Mouse (Mus musculus) embryonic facial prominence, embryonic 11.5 days (tissue): ENCODE data around the gene Magohb. TPM values are rescaled to one million over a fixed set of nuclear protein-coding genes. Genes with fewer than 3 reads are reported as not detected.

Experiments
- ATAC-seq: fragments of 200-750 bp; cut with Nextera tagmentation; replicated peaks from 2 replicates; pipeline ENCODE4 v1.8.0; 2017; ENCODE audit warnings: low read depth; ENCODE audit not compliant: insufficient number of reproducible peaks, low FRiP score, low TSS enrichment
- DNase-seq: peaks from one replicate; pipeline ENCODE4 v3.0.0-alpha.2; 2015; ENCODE audit warnings: low spot score
- H3K27ac ChIP-seq: fragments of 300-500 bp; sonication (generic); replicated peaks from 2 replicates; pipeline ENCODE4 v1.5.1; 2014; ENCODE audit warnings: mild to moderate bottlenecking, low read depth, low read length, control low read depth
- H3K27me3 ChIP-seq: fragments of 300-500 bp; sonication (generic); 2 replicates; pipeline ENCODE4 v1.6.1; 2014; ENCODE audit warnings: mild to moderate bottlenecking, low read length, moderate library complexity, mixed read lengths; ENCODE audit not compliant: control insufficient read depth, insufficient read depth
- H3K36me3 ChIP-seq: fragments of 300-500 bp; sonication (generic); replicated peaks from 2 replicates; pipeline ENCODE4 v1.6.1; 2014; ENCODE audit warnings: low read depth, mild to moderate bottlenecking, low read length, moderate library complexity, mixed read lengths; ENCODE audit not compliant: control insufficient read depth, insufficient read depth
- H3K4me1 ChIP-seq: fragments of 300-500 bp; sonication (generic); 2 replicates; pipeline ENCODE4 v1.6.1; 2014; ENCODE audit warnings: low read length, mixed read lengths; ENCODE audit not compliant: control insufficient read depth, insufficient read depth
- H3K4me2 ChIP-seq: fragments of 300-500 bp; sonication (generic); 2 replicates; pipeline ENCODE4 v1.6.1; 2014; ENCODE audit warnings: low read depth, mild to moderate bottlenecking, control low read depth, low read length, moderate library complexity
- H3K4me3 ChIP-seq: fragments of 300-500 bp; sonication (generic); 2 replicates; pipeline ENCODE4 v1.5.1; 2014; ENCODE audit warnings: low read depth, low read length, control low read depth
- H3K9ac ChIP-seq: fragments of 300-500 bp; sonication (generic); replicated peaks from 2 replicates; pipeline ENCODE4 v1.6.1; 2014; ENCODE audit warnings: mild to moderate bottlenecking, control low read depth, low read length
- H3K9me3 ChIP-seq: fragments of 300-500 bp; sonication (generic); replicated peaks from 2 replicates; pipeline ENCODE4 v1.6.1; 2016; ENCODE audit warnings: mild to moderate bottlenecking, low read length, inconsistent platforms, mixed read lengths; ENCODE audit not compliant: control insufficient read depth
- WGBS: fragments of 180-500 bp; shearing (Covaris S2); extraction: QIAGEN DNeasy Blood & Tissue Kit; methylation state at CpG from one replicate; pipeline ENCODE4 v1.1.7; 2014; 5-methylcytosine and 5-hydroxymethylcytosine counted together
- polyA plus RNA-seq: library from polyadenylated mRNA; unstranded; fragments of >200 nt; fragmentation: Nextera tagmentation; extraction: Ambion mirVana; gene quantifications from 2 replicates; pipeline ENCODE4 v1.2.1, GENCODE M21; 2014

Magohb gene
- polyA plus RNA-seq, 1 experiment from 2014 or later: 73.5 TPM

DNA sequence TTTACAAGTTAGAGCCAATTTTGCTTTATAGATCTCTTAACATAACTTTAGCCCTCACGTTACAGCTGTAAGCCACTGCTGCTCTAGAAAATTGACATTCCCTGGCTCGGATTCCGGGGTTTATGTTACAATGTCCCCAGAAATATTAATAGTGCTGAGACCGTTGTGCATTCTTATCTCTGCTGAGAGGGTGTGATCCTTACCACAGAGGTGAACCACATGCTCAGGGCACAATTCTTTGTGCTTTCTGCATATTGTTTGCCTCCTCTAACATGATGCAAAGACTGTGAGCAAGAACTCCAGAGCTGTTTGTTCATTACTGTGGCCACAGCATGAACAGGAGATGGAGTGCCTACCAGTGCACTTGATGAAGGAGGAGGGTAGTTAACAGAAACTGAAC lies 16.4 kb downstream of the Magohb start:
- no peak overlapping the region for H3K4me3 ChIP-seq
- no peak overlapping the region for H3K27ac ChIP-seq
- no peaks in the 10 kb centered on the region for H3K9me3 ChIP-seq
- no peak overlapping the region for H3K4me2 ChIP-seq
- no peaks in the 10 kb centered on the region for H3K4me1 ChIP-seq
- no peaks in the 10 kb centered on the region for H3K27me3 ChIP-seq
- DNase-seq (no peak), ATAC-seq (no peak)
- H3K36me3 ChIP-seq: no peaks in the 10 kb centered on the region
- no peak overlapping the region for H3K9ac ChIP-seq
- 94% methylated on average over 4 of the region's 4 CpGs for WGBS

DNA sequence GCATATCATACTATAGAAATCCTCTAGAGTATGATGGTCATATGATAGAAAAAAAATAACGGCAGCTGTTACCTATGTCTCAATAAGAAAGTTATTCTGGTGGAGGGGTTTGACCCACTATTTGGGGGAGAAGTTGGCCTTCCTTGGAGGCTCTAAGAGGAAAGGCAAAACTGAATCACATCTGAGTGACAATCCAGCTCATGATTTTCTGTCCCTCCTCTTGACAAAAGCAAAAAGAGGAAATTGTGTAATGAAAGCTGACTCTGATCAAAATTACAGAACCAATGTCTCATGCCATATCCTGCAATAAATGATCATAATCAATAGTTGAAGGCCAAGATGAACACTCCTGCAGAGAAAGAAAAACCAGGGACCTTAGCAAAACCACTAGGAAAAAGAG lies 20.7 kb downstream of the Magohb start:
- H3K4me3 ChIP-seq: no peak overlapping the region
- H3K27ac ChIP-seq: no peak overlapping the region
- WGBS: 96% methylated on average over 1 of the region's 1 CpGs
- ATAC-seq (no peak), DNase-seq (no peak)
- no peak overlapping the region for H3K4me2 ChIP-seq
- H3K4me1 ChIP-seq: no peaks in the 10 kb centered on the region
- no peaks in the 10 kb centered on the region for H3K9me3 ChIP-seq
- H3K9ac ChIP-seq: no peak overlapping the region
- H3K36me3 ChIP-seq: no peaks in the 10 kb centered on the region
- no peaks in the 10 kb centered on the region for H3K27me3 ChIP-seq

DNA sequence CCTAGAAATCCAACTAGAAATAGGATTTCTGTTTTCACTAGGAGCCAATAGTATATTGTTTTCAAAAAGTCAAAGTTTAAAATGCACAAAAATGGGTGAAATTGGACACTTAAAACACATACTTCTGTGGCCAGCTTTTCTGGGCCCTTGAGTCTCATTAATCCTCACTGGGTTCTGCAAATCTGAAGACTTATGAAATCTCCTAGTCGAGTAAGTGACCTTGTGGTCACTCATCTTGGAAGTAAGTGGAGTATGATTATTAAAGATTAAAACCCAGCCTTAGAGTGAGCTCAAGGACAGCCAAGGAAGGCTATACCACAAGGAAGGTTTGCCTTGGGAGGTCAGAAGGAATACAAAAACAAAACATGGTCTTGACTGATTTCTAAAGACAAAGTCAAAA lies 22.7 kb downstream of the Magohb start:
- Histone ChIP-seq H3K4me3 (no peak overlapping the region), H3K9me3 (no peaks in the 10 kb centered on the region), H3K9ac (no peak overlapping the region), H3K4me1 (no peaks in the 10 kb centered on the region), H3K4me2 (no peak overlapping the region), H3K36me3 (no peaks in the 10 kb centered on the region), H3K27me3 (no peaks in the 10 kb centered on the region), H3K27ac (no peak overlapping the region)
- WGBS: 53% methylated on average over 1 of the region's 1 CpGs
- no peak for ATAC-seq
- no peak for DNase-seq

DNA sequence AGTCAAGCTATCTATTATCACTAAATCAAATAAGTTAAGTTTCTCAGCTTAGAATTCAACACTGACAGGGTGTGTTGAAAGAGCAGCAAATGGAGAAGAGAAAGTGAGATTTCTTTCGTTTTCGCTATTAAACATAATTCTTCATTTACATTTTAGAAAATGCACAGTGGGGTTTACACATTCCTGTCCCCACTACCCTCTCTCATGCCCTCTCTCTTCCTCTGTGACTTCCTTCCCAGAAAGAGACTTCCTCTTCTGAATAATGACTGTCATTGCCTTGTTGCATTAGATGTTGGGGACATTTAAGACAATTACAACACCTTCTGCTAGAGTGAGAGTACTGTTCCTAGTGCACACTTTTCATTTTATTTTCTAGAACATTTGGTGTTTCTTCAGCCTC lies 23.4 kb downstream of the Magohb start:
- H3K4me1 ChIP-seq: no peaks in the 10 kb centered on the region
- H3K4me3 ChIP-seq: no peak overlapping the region
- no peak overlapping the region for H3K9ac ChIP-seq
- DNase-seq (no peak), ATAC-seq (no peak)
- no peaks in the 10 kb centered on the region for H3K9me3 ChIP-seq
- H3K27ac ChIP-seq: no peak overlapping the region
- no peaks in the 10 kb centered on the region for H3K27me3 ChIP-seq
- no peaks in the 10 kb centered on the region for H3K36me3 ChIP-seq
- no peak overlapping the region for H3K4me2 ChIP-seq
- 91% methylated on average over 2 of the region's 2 CpGs for WGBS

DNA sequence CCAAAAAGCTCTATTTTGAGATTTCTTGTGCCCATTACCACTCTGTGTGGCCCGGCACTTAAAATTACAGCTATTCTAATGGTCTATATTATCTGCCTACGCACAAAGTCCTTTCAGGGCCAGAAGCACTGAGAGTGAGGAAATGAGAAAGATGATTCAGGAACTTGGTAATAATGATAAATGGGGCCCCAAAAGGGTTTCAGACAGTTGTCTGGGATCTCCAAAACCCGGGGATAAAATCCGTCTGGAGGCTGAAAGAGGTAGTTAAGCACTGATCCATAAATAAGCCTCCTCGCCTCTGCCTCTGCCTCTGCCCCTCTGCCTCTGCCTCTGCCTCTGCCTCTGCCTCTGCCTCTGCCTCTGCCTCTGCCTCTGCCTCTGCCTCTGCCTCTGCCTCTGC lies 28.9 kb downstream of the Magohb start:
- Histone ChIP-seq H3K9me3 (no peaks in the 10 kb centered on the region), H3K27me3 (no peaks in the 10 kb centered on the region), H3K4me1 (no peaks in the 10 kb centered on the region), H3K36me3 (no peaks in the 10 kb centered on the region), H3K4me2 (no peak overlapping the region), H3K27ac (no peak overlapping the region), H3K4me3 (no peak overlapping the region), H3K9ac (no peak overlapping the region)
- DNase-seq (no peak), ATAC-seq (no peak)
- WGBS: 87% methylated on average over 5 of the region's 5 CpGs

DNA sequence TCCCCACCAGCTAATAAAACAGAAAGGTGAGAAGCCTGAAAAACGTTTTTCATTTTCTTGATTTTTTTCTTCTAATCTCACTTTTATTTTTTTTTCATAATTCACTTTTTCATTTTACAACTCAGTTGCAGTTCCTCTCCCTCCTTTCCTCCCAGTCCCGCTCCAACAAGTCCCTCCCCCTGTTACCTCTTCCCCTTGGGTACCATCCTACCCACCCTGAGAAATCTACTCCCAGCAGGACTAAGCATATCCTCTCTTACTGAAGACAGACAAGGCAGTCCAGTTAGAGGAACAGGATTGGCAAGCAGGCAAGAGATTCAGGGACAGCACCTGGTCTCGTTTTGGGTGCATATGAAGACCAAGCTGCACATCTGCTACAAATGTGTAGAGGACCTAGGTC lies 30.3 kb downstream of the Magohb start:
- Histone ChIP-seq H3K4me3 (no peak overlapping the region), H3K4me1 (no peaks in the 10 kb centered on the region), H3K4me2 (no peak overlapping the region), H3K36me3 (no peaks in the 10 kb centered on the region), H3K9me3 (no peaks in the 10 kb centered on the region), H3K27me3 (no peaks in the 10 kb centered on the region), H3K9ac (no peak overlapping the region), H3K27ac (no peak overlapping the region)
- DNase-seq (no peak), ATAC-seq (no peak)
- 63% methylated on average over 3 of the region's 3 CpGs for WGBS

DNA sequence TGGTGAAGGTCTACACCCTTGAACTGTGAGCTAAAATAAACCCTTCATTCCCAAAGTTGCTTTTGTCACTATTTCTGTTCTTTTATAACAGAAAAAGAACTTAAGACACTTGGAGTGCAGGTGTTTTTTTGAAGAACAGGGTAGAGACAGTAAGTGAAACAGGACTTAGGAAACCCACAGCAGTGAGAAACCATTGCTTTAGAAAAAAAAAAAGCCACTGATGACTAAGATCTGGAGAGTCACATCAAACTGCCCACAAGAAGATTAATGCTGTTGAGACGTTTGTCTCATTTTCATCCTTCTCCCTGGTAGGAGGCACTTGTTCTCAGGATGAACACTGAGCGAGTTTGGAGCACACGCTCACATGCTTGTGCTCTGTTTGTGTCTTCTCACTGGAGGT lies 31.0 kb downstream of the Magohb start:
- no peak overlapping the region for H3K9ac ChIP-seq
- DNase-seq (no peak), ATAC-seq (no peak)
- no peaks in the 10 kb centered on the region for H3K4me1 ChIP-seq
- no peak overlapping the region for H3K27ac ChIP-seq
- no peaks in the 10 kb centered on the region for H3K27me3 ChIP-seq
- WGBS: 78% methylated on average over 3 of the region's 3 CpGs
- H3K9me3 ChIP-seq: no peaks in the 10 kb centered on the region
- H3K4me2 ChIP-seq: no peak overlapping the region
- no peak overlapping the region for H3K4me3 ChIP-seq
- no peaks in the 10 kb centered on the region for H3K36me3 ChIP-seq

DNA sequence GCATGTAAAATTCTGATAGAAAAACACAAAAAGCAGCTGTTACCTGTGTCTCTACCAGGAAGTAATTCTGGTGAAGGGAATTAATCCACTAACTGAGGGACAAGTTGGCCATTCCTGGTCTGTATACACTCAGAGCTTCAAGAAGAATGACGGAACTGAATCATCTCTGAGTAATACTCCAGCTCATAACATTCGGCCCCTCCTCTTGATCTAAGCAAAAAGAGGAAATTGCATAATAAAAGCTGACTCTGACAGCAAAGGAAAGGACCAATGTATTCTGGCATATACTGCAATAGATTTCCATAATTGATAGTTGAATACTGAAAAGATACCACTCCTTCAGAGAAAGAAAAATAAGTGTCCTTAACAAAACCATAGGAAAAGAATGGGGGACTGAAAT lies 45.8 kb downstream of the Magohb start, which contains the start of gene Klra2:
Gene Klra2 (minus strand): TSS at position 157 of the 400 bp plus-strand sequence.
- H3K4me3 ChIP-seq: no peak within 1 kb of the TSS
- 88% methylated on average over 2 of the region's 2 CpGs for WGBS

More for the DNA sequence above, 45.8 kb downstream of the Magohb start, which contains the start of gene Klra2:
- Histone ChIP-seq H3K9ac (no peak within 1 kb of the TSS), H3K27me3 (no peaks in the 10 kb centered on the region), H3K36me3 (no peaks in the 10 kb centered on the region), H3K27ac (no peak within 1 kb of the TSS), H3K4me1 (no peaks in the 10 kb centered on the region), H3K9me3 (no peaks in the 10 kb centered on the region), H3K4me2 (no peak within 1 kb of the TSS)
- no peak for ATAC-seq
- DNase-seq: no peak
